ENCODE assay signal across 8 mouse cellular contexts in the genomic region with DNA sequence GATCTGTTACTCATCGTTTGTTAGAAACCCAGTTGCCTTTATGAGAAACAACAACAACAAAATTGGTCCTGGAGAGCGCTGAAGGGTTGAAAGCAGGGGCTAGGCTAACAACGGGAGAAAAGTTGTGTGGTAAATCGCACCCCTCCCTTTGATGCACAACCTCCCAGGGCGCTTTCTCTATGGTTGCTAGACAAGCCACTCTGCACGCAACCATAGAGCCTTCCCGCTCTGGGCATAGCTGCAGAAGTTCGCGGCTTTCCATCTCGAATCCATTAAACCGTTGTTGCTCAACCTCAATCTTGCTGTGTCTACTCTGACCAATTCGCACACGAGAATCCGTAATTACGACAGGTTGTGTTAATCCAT. TPM values are rescaled to one million over a fixed set of nuclear protein-coding genes. Genes with fewer than 3 reads are reported as not detected.
A peak's percentile ranks its signal among the peaks of the same experiment; 100 is the strongest.
DNase-seq lines count a peak whose midpoint lies in the region; ATAC-seq lines count a peak whose summit lies in the region.

No protein-coding gene starts in this region.

- peaks cover 22% of the 10 kb centered on the region for H3K4me1 ChIP-seq in embryonic facial prominence, embryonic 13.5 days
- peaks cover 21% of the 10 kb centered on the region for H3K4me1 ChIP-seq in hindbrain, embryonic 10.5 days (replicated peaks)
- H3K4me1 ChIP-seq in liver, embryonic 13.5 days (replicated peaks): peaks cover 41% of the 10 kb centered on the region

- H3K4me3 ChIP-seq in embryonic facial prominence, embryonic 13.5 days: peak overlapping the region; percentile 98
- H3K4me3 ChIP-seq in hindbrain, embryonic 10.5 days: peak overlapping the region; percentile 98
- peak overlapping the region; percentile 97 for H3K4me3 ChIP-seq in liver, embryonic 13.5 days (replicated peaks)

- peak overlapping the region; percentile 99 for H3K9ac ChIP-seq in embryonic facial prominence, embryonic 13.5 days
- peak overlapping the region; percentile 74 for H3K9ac ChIP-seq in liver, embryonic 13.5 days

- under 1% methylated on average over 15 of the region's 15 CpGs for WGBS in embryonic facial prominence, embryonic 13.5 days
- under 1% methylated on average over 15 of the region's 15 CpGs for WGBS in hindbrain, embryonic 10.5 days
- WGBS in liver, embryonic 13.5 days (ENCODE audit: insufficient replicate concordance): under 1% methylated on average over 15 of the region's 15 CpGs

- H3K9me3 ChIP-seq in embryonic facial prominence, embryonic 13.5 days: no peaks in the 10 kb centered on the region
- H3K9me3 ChIP-seq in hindbrain, embryonic 10.5 days: 0 out of 2 replicates have a peak, but pooled peaks cover 3% of the 10 kb centered on the region
- no peaks in the 10 kb centered on the region for H3K9me3 ChIP-seq in liver, embryonic 13.5 days (replicated peaks)

- DNase-seq in embryo, embryonic 10 days (ENCODE audit: low spot score): peak; percentile 78
- no peak for DNase-seq in embryo, embryonic 9.5 days (ENCODE audit: extremely low spot score)
- peak; percentile 77 for DNase-seq in hindbrain, embryonic 10.5 days (ENCODE audit: low spot score)
- DNase-seq in liver, embryonic 13.5 days: no peak
- peak; percentile 76 for DNase-seq in neural tube, embryonic 10.5 days (ENCODE audit: extremely low spot score, low spot score)
- peak; percentile 57 to 61 for DNase-seq in thymus, postnatal 10 days (ENCODE audit: low spot score in 2 of 2)

- peak overlapping the region; percentile 98 for H3K27ac ChIP-seq in embryonic facial prominence, embryonic 13.5 days
- H3K27ac ChIP-seq in hindbrain, embryonic 10.5 days: peak overlapping the region; percentile 99
- H3K27ac ChIP-seq in liver, embryonic 13.5 days: peak overlapping the region; percentile 96

- peaks cover 42% of the 10 kb centered on the region for H3K36me3 ChIP-seq in embryonic facial prominence, embryonic 13.5 days
- H3K36me3 ChIP-seq in hindbrain, embryonic 10.5 days: peaks cover 24% of the 10 kb centered on the region
- peaks cover 23% of the 10 kb centered on the region for H3K36me3 ChIP-seq in liver, embryonic 13.5 days

- H3K4me2 ChIP-seq in embryonic facial prominence, embryonic 13.5 days: peak overlapping the region; percentile 91
- peak overlapping the region; percentile 92 for H3K4me2 ChIP-seq in liver, embryonic 13.5 days

- no peaks in the 10 kb centered on the region for H3K27me3 ChIP-seq in embryonic facial prominence, embryonic 13.5 days
- no peaks in the 10 kb centered on the region for H3K27me3 ChIP-seq in hindbrain, embryonic 10.5 days (ENCODE audit: insufficient read depth, poor library complexity, severe bottlenecking)
- H3K27me3 ChIP-seq in liver, embryonic 13.5 days: no peaks in the 10 kb centered on the region

- peak; percentile 37 for ATAC-seq in CD4-positive, CD25-positive, alpha-beta regulatory T cell, adult 4 months
- ATAC-seq in embryonic facial prominence, embryonic 13.5 days (ENCODE audit: insufficient number of reproducible peaks, insufficient read depth, low FRiP score, low TSS enrichment, low read depth): peak; percentile 29
- peak; percentile 64 for ATAC-seq in liver, embryonic 13.5 days (ENCODE audit: low read depth)

RNA-seq across cellular contexts. Expression of a gene that starts 0.9 kb away (rescaled TPM):
- 10 to 100 TPM; 40.5 to 57.0 TPM for polyA plus RNA-seq in CD4-positive, CD25-positive, alpha-beta regulatory T cell, adult 4 months (2017; shearing (Covaris generic))
- polyA plus RNA-seq in embryonic facial prominence, embryonic 13.5 days (2015; fragmentation: Nextera tagmentation; extraction: Ambion mirVana): 68.4 and 72.9 TPM in 2 replicates
- polyA plus RNA-seq in hindbrain, embryonic 10.5 days (2016; fragmentation: Nextera tagmentation; extraction: Ambion mirVana): 60.5 and 61.6 TPM in 2 replicates
- polyA plus RNA-seq in liver, embryonic 13.5 days (2015; fragmentation: Nextera tagmentation; extraction: Ambion mirVana): 31.4 and 36.3 TPM in 2 replicates

RNA-seq across cellular contexts. Expression of a gene that starts 33.1 kb away (rescaled TPM):
- 10 to 100 TPM; 17.8 to 34.4 TPM for polyA plus RNA-seq in CD4-positive, CD25-positive, alpha-beta regulatory T cell, adult 4 months (2017; shearing (Covaris generic))
- 80.8 and 84.2 TPM in 2 replicates for polyA plus RNA-seq in embryonic facial prominence, embryonic 13.5 days (2015; fragmentation: Nextera tagmentation; extraction: Ambion mirVana)
- polyA plus RNA-seq in hindbrain, embryonic 10.5 days (2016; fragmentation: Nextera tagmentation; extraction: Ambion mirVana): 15.0 and 18.4 TPM in 2 replicates
- 13.3 and 14.5 TPM in 2 replicates for polyA plus RNA-seq in liver, embryonic 13.5 days (2015; fragmentation: Nextera tagmentation; extraction: Ambion mirVana)

RNA-seq across cellular contexts. Expression of a gene that starts 36.6 kb away (rescaled TPM):
- 10 to 100 TPM; 36.5 to 68.4 TPM for polyA plus RNA-seq in CD4-positive, CD25-positive, alpha-beta regulatory T cell, adult 4 months (2017; shearing (Covaris generic))
- 24.1 and 26.3 TPM in 2 replicates for polyA plus RNA-seq in embryonic facial prominence, embryonic 13.5 days (2015; fragmentation: Nextera tagmentation; extraction: Ambion mirVana)
- polyA plus RNA-seq in hindbrain, embryonic 10.5 days (2016; fragmentation: Nextera tagmentation; extraction: Ambion mirVana): 32.4 and 44.0 TPM in 2 replicates
- polyA plus RNA-seq in liver, embryonic 13.5 days (2015; fragmentation: Nextera tagmentation; extraction: Ambion mirVana): 8.8 and 10.7 TPM in 2 replicates

Comparison
In these comparisons a context has a peak if more than half of its experiments do, and no peak if none do; other contexts are left out.
1. DNase-seq: peak in embryo, embryonic 10 days (single experiment), hindbrain, embryonic 10.5 days (single experiment), neural tube, embryonic 10.5 days (single experiment) and thymus, postnatal 10 days (2 of 2); none in embryo, embryonic 9.5 days (single experiment) and liver, embryonic 13.5 days (single experiment).
2. Peak in every context shown above with its lines, with median percentiles within 50 percentile points of each other: ATAC-seq, H3K27ac ChIP-seq and H3K4me3 ChIP-seq.